Comparison of ENCODE assay signal across 11 mouse cellular contexts in genomic region chr5:136040210-136040609, GRCm38 (mm10). TPM values are rescaled to one million over a fixed set of nuclear protein-coding genes. Genes with fewer than 3 reads are reported as not detected.
DNase-seq lines count a peak whose midpoint lies in the region; ATAC-seq lines count a peak whose summit lies in the region.
"Had no signal": no experiment of that assay in that cellular context is flagged by ENCODE, and none has a peak within 500 bp of the region (broad histone marks: within the 10 kb centered on the region; RNA-seq: fewer than 3 reads in every experiment).

No protein-coding gene starts in this region.

- no peaks in the 10 kb centered on the region for H3K9me3 ChIP-seq in heart, embryonic 14.5 days (ENCODE audit: control insufficient read depth, low read length)
- H3K9me3 ChIP-seq in intestine, embryonic 15.5 days = no peaks in the 10 kb centered on the region

- H3K9ac ChIP-seq in heart, embryonic 14.5 days (ENCODE audit: low read length) = no peak overlapping the region
- H3K9ac ChIP-seq in intestine, embryonic 15.5 days = no peak overlapping the region

- H3K36me3 ChIP-seq in heart, embryonic 14.5 days (ENCODE audit: control insufficient read depth, insufficient read depth, low read length) = no peaks in the 10 kb centered on the region
- H3K36me3 ChIP-seq in intestine, embryonic 15.5 days = no peaks in the 10 kb centered on the region

- no peak for DNase-seq in heart, adult 8-10 months (ENCODE audit: low spot score)
- peak; percentile 22 for DNase-seq in retina, postnatal 1 day
- no peak for DNase-seq in retina, embryonic 14.5 days (ENCODE audit: low spot score)
- no peak for DNase-seq in cerebellum, postnatal 25 days
- DNase-seq in ovary, postnatal 36 days (ENCODE audit: low spot score) = no peak
- DNase-seq in urinary bladder, postnatal 25 days (ENCODE audit: low spot score) = no peak
- DNase-seq: adrenal gland, postnatal 25 days; cerebellum, postnatal 10 days had no signal

- peaks cover 0 to 6% of the 10 kb centered on the region in 2 experiments; a peak in 2 of 4 replicates for H3K4me1 ChIP-seq in heart, embryonic 14.5 days (ENCODE audit: control insufficient read depth in 2 of 2, insufficient read depth in 2 of 2, low read length in 2 of 2)
- peaks cover 6% of the 10 kb centered on the region; the same call in 1 of the 2 replicates for H3K4me1 ChIP-seq in intestine, embryonic 15.5 days (replicated peaks)

- no peaks in the 10 kb centered on the region for H3K27me3 ChIP-seq in heart, embryonic 14.5 days (ENCODE audit: control insufficient read depth, insufficient read depth, low read length)
- H3K27me3 ChIP-seq in intestine, embryonic 15.5 days (replicated peaks) = no peaks in the 10 kb centered on the region

- ATAC-seq in heart, embryonic 14.5 days (ENCODE audit: insufficient number of reproducible peaks, insufficient read depth, low FRiP score, low read depth) = no peak
- ATAC-seq in intestine, embryonic 15.5 days = 0 out of 2 replicates have a peak, but pooled peaks have one; percentile 28
- ATAC-seq: inflammation-experienced regulatory T-cells, adult 6 months had no signal

- WGBS in heart, embryonic 14.5 days = 53% methylated on average over 5 of the region's 5 CpGs
- WGBS in intestine, embryonic 15.5 days = 43% methylated on average over 5 of the region's 5 CpGs

- H3K4me3 ChIP-seq in heart, embryonic 14.5 days (ENCODE audit: control insufficient read depth in 1 of 2, insufficient read depth in 1 of 2, low read depth in 1 of 2, low read length in 2 of 2) = peak overlapping the region; percentile 4 to 5; a peak in 1 of 4 replicates
- peak overlapping the region; percentile 8 for H3K4me3 ChIP-seq in intestine, embryonic 15.5 days (replicated peaks)

- no peak overlapping the region for H3K27ac ChIP-seq in heart, embryonic 14.5 days (replicated peaks in 1 of 2; ENCODE audit: control insufficient read depth in 1 of 2, insufficient read depth in 1 of 2, low read depth in 2 of 2, low read length in 2 of 2)
- H3K27ac ChIP-seq in intestine, embryonic 15.5 days = peak overlapping the region; percentile 67

- H3K4me2 ChIP-seq in heart, embryonic 14.5 days (ENCODE audit: low read length) = peak overlapping the region; percentile 30
- H3K4me2 ChIP-seq in intestine, embryonic 15.5 days (replicated peaks) = peak overlapping the region; percentile 51

RNA-seq across cellular contexts. Expression of gene Upk3b, which starts 1.9 kb away (rescaled TPM):
- polyA plus RNA-seq in heart, embryonic 14.5 days (2014; fragmentation: Nextera tagmentation; extraction: Ambion mirVana) = 22.5 and 35.4 TPM in 2 replicates
- total RNA-seq in heart, adult 8-10 months (2022) = 10 to 100 TPM; 13.3 to 26.7 (median 18.2) TPM
- 42.9 and 45.6 TPM in 2 replicates for polyA plus RNA-seq in intestine, embryonic 15.5 days (2015; fragmentation: Nextera tagmentation; extraction: Ambion mirVana)

RNA-seq across cellular contexts. Expression of gene Upk3bl, which starts 14.1 kb away (rescaled TPM):
- polyA plus RNA-seq in heart, embryonic 14.5 days (2014; fragmentation: Nextera tagmentation; extraction: Ambion mirVana) = 0.46 TPM in 1 of 2 replicates, not detected in the other
- total RNA-seq in heart, adult 8-10 months (2022) = not detected
- polyA plus RNA-seq in intestine, embryonic 15.5 days (2015; fragmentation: Nextera tagmentation; extraction: Ambion mirVana) = 1.4 and 1.9 TPM in 2 replicates
- total RNA-seq: adrenal gland, postnatal 25 days had no signal
- polyA plus RNA-seq: inflammation-experienced regulatory T-cells, adult 6 months had no signal

RNA-seq across cellular contexts. Expression of gene Rasa4, which starts 43.5 kb away (rescaled TPM):
- polyA plus RNA-seq in heart, embryonic 14.5 days (2014; fragmentation: Nextera tagmentation; extraction: Ambion mirVana) = 1.3 and 1.8 TPM in 2 replicates
- 1 to 10 TPM; 6.6 to 7.6 (median 6.9) TPM for total RNA-seq in heart, adult 8-10 months (2022)
- polyA plus RNA-seq in intestine, embryonic 15.5 days (2015; fragmentation: Nextera tagmentation; extraction: Ambion mirVana) = 16.3 and 19.4 TPM in 2 replicates

RNA-seq across cellular contexts. Expression of gene Dtx2, which starts 45.6 kb away (rescaled TPM):
- polyA plus RNA-seq in heart, embryonic 14.5 days (2014; fragmentation: Nextera tagmentation; extraction: Ambion mirVana) = 16.8 and 17.4 TPM in 2 replicates
- 1 to 10 TPM; 6.0 to 7.3 (median 6.8) TPM for total RNA-seq in heart, adult 8-10 months (2022)
- polyA plus RNA-seq in intestine, embryonic 15.5 days (2015; fragmentation: Nextera tagmentation; extraction: Ambion mirVana) = 20.8 and 21.4 TPM in 2 replicates
